In genomic region chr9:40834569-40834968, GRCm38 (mm10) we compare ENCODE assay signal across 8 mouse cellular contexts. TPM values are rescaled to one million over a fixed set of nuclear protein-coding genes. Genes with fewer than 3 reads are reported as not detected.
DNase-seq lines count a peak whose midpoint lies in the region; ATAC-seq and TF ChIP-seq lines count a peak whose summit lies in the region.

No protein-coding gene starts in this region.

- H3K4me3 ChIP-seq in heart, embryonic 12.5 days = no peak overlapping the region
- H3K4me3 ChIP-seq in bone marrow macrophage, adult 2 months (ENCODE audit: insufficient read depth, low read length) = no peak overlapping the region
- no peak overlapping the region for H3K4me3 ChIP-seq in forebrain, embryonic 11.5 days (ENCODE audit: low read depth, low read length)

- H3K4me2 ChIP-seq in heart, embryonic 12.5 days = no peak overlapping the region
- no peak overlapping the region for H3K4me2 ChIP-seq in forebrain, embryonic 11.5 days (ENCODE audit: low read depth, low read length, severe bottlenecking)

- no peak overlapping the region for H3K9ac ChIP-seq in heart, embryonic 12.5 days
- H3K9ac ChIP-seq in forebrain, embryonic 11.5 days (ENCODE audit: low read length) = no peak overlapping the region

- TF ChIP-seq CTCF in bone marrow macrophage, adult 2 months (IDR thresholded peaks at IDR 0.05; ENCODE audit: low read depth, low read length) = peak; percentile 91

- TF ChIP-seq POLR2A in bone marrow macrophage, adult 2 months (IDR thresholded peaks at IDR 0.05; ENCODE audit: borderline replicate concordance, low read depth, low read length) = no peak

- H3K27me3 ChIP-seq in heart, embryonic 12.5 days (replicated peaks) = 0 out of 2 replicates have a peak, but pooled peaks cover 4% of the 10 kb centered on the region
- no peaks in the 10 kb centered on the region for H3K27me3 ChIP-seq in forebrain, embryonic 11.5 days (ENCODE audit: control insufficient read depth, insufficient read depth, low read length)

- 3% methylated on average over 12 of the region's 12 CpGs for WGBS in heart, embryonic 12.5 days
- 10% methylated on average over 12 of the region's 12 CpGs for WGBS in forebrain, embryonic 11.5 days

- no peak overlapping the region for H3K27ac ChIP-seq in heart, embryonic 12.5 days (ENCODE audit: poor library complexity, severe bottlenecking)
- 0 out of 2 replicates have a peak overlapping the region, but pooled peaks have one; percentile 15 for H3K27ac ChIP-seq in bone marrow macrophage, adult 2 months (ENCODE audit: insufficient read depth, low read depth, low read length)
- no peak overlapping the region for H3K27ac ChIP-seq in forebrain, embryonic 11.5 days (ENCODE audit: low read depth, low read length)

- no peaks in the 10 kb centered on the region for H3K9me3 ChIP-seq in heart, embryonic 12.5 days (replicated peaks)
- no peaks in the 10 kb centered on the region for H3K9me3 ChIP-seq in forebrain, embryonic 11.5 days (ENCODE audit: control insufficient read depth, low read length)

- intact Hi-C loops in left cerebral cortex, postnatal 25 days (cut with DNase I) = loop anchor here (5.0 kb wide), 1 partner anchor 358 kb away; no protein-coding TSS in a partner anchor

- peaks cover 3% of the 10 kb centered on the region; the same call in 1 of the 2 replicates for H3K4me1 ChIP-seq in heart, embryonic 12.5 days (replicated peaks)
- H3K4me1 ChIP-seq in bone marrow macrophage, adult 2 months (ENCODE audit: control insufficient read depth, insufficient read depth, low read length) = peaks cover 8% of the 10 kb centered on the region
- H3K4me1 ChIP-seq in forebrain, embryonic 11.5 days (replicated peaks; ENCODE audit: control insufficient read depth, insufficient read depth, low read length) = no peaks in the 10 kb centered on the region

- peak; percentile 94 for DNase-seq in heart, adult 11 months
- DNase-seq in forebrain, embryonic 11.5 days (ENCODE audit: low spot score) = peak; percentile 90
- DNase-seq in heart, postnatal 4 days = peak; percentile 85
- DNase-seq in left cerebral cortex, postnatal 25 days (ENCODE audit: low spot score in 2 of 2) = peak; percentile 78 to 80
- peak; percentile 19 to 49 for DNase-seq in monocyte, adult 2 months (ENCODE audit: low read depth in 1 of 2, low spot score in 2 of 2)
- DNase-seq in spleen, postnatal 10 days (ENCODE audit: low spot score in 2 of 2) = peak; percentile 54 to 85

- H3K36me3 ChIP-seq in heart, embryonic 12.5 days = no peaks in the 10 kb centered on the region
- no peaks in the 10 kb centered on the region for H3K36me3 ChIP-seq in forebrain, embryonic 11.5 days (ENCODE audit: control insufficient read depth, insufficient read depth, low read length)

- ATAC-seq in heart, embryonic 12.5 days (ENCODE audit: insufficient number of reproducible peaks, low FRiP score) = no peak
- ATAC-seq in forebrain, embryonic 11.5 days (replicated peaks; ENCODE audit: low FRiP score) = no peak

RNA-seq across cellular contexts. Expression of gene Hspa8, which starts 33.8 kb away (rescaled TPM):
- polyA plus RNA-seq in heart, embryonic 12.5 days (2016; fragmentation: Nextera tagmentation; extraction: Ambion mirVana) = 2,193 and 2,206 TPM in 2 replicates
- polyA plus RNA-seq in bone marrow macrophage, adult 2 months (2012; ENCODE audit: insufficient read depth, insufficient read length, missing spikeins) = 1,438 and 1,604 TPM in 2 replicates
- polyA plus RNA-seq in forebrain, embryonic 11.5 days (2014; fragmentation: Nextera tagmentation; extraction: Ambion mirVana) = 3,498 and 3,614 TPM in 2 replicates
- 1,000 to 10,000 TPM; 1,168 to 1,187 TPM for total RNA-seq in heart, postnatal 4 days (2021)
- total RNA-seq in left cerebral cortex, postnatal 25 days (2021) = 1,000 to 10,000 TPM; 2,412 to 2,535 TPM

RNA-seq across cellular contexts. Expression of gene Bsx, which starts 39.4 kb away (rescaled TPM):
- not detected in 2 replicates for polyA plus RNA-seq in heart, embryonic 12.5 days (2016; fragmentation: Nextera tagmentation; extraction: Ambion mirVana)
- not detected in 2 replicates for polyA plus RNA-seq in bone marrow macrophage, adult 2 months (2012; ENCODE audit: insufficient read depth, insufficient read length, missing spikeins)
- 0.72 and 1.7 TPM in 2 replicates for polyA plus RNA-seq in forebrain, embryonic 11.5 days (2014; fragmentation: Nextera tagmentation; extraction: Ambion mirVana)
- total RNA-seq in heart, postnatal 4 days (2021) = not detected
- under 1 TPM in 1 of 2 experiments, not detected in 1; 0.16 TPM for total RNA-seq in left cerebral cortex, postnatal 25 days (2021)

Comparison
In these comparisons a context has a peak if more than half of its experiments do, and no peak if none do; other contexts are left out.
1. DNase-seq: peak in every context shown above with its lines; median percentile 94 in heart, adult 11 months; 90 in forebrain, embryonic 11.5 days; 85 in heart, postnatal 4 days; 79 in left cerebral cortex, postnatal 25 days; 70 in spleen, postnatal 10 days; 34 in monocyte, adult 2 months.